Mouse (Mus musculus): ENCODE data around the gene Klhl3.

DNA sequence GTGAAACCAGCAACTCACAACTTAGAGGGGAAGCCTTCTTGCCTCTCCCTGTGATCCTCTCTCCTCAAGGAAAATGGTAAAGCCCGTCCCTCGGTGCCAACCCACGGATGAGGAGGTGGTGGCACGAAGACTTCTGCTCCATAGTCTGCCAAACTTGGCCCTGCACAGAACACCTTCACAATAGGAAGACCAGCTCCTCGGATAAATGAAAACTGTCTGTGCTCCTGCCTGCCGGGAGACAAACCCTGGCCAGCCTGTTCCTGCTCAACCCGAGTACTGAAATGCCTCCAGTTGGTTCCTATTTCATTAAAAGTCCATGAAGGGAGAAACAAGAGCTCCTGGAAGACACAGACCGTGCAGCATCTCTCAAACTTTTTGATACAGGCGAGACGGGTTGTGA lies 1.2 kb downstream of the Klhl3 start:
- TF ChIP-seq CTCF (IDR thresholded peaks at IDR 0.05; ENCODE audit: extremely low read depth, insufficient read depth, low read length) (no peak), POLR2A (IDR thresholded peaks at IDR 0.05; ENCODE audit: extremely low read depth, insufficient read depth, low read length) (no peak)
